Mouse (Mus musculus) spleen, postnatal 14 days (tissue): ENCODE results near the gene 6430571L13Rik.

Source experiments
- DNase-seq, 2 experiments: peaks; one replicate each; pipeline ENCODE4 v3.0.0; 2021 to 2022; ENCODE audit warnings: low spot score in 2 of 2

The 6430571L13Rik gene

GRCm38 (mm10) chr9:107384396-107384795 is 44.0 kb downstream of the 6430571L13Rik start:
- no peak for DNase-seq

GRCm38 (mm10) chr9:107386722-107387121 is 46.3 kb downstream of the 6430571L13Rik start:
- DNase-seq = peak; percentile 24 to 47

GRCm38 (mm10) chr9:107387708-107388107 is 47.3 kb downstream of the 6430571L13Rik start:
- DNase-seq = no peak

- no peak for DNase-seq
Measured at GRCm38 (mm10) chr9:107388263-107388662, 47.9 kb downstream of the 6430571L13Rik start.

- DNase-seq = no peak
Measured at GRCm38 (mm10) chr9:107396397-107396796, 56.0 kb downstream of the 6430571L13Rik start.

GRCm38 (mm10) chr9:107398968-107399367 is 58.6 kb downstream of the 6430571L13Rik start:
- DNase-seq = no peak

GRCm38 (mm10) chr9:107399491-107399971 is 59.1 kb downstream of the 6430571L13Rik start, which contains the start of gene Cacna2d2:
Gene Cacna2d2, plus strand, starts transcription at chr9:107399612.
- DNase-seq = no peak

- no peak for DNase-seq
Measured at GRCm38 (mm10) chr9:107400060-107400511, 59.7 kb downstream of the 6430571L13Rik start.

GRCm38 (mm10) chr9:107400666-107401285 is 60.4 kb downstream of the 6430571L13Rik start:
- DNase-seq = no peak
